Mouse (Mus musculus) CD4-positive helper T cell, adult 2 months (primary cell): ENCODE measurements around the gene B230118H07Rik.

Experiments
- DNase-seq: peaks from one replicate; pipeline ENCODE4 v3.0.0-alpha.2; 2012; ENCODE audit warnings: low read depth, missing footprints, low spot score

The B230118H07Rik gene

DNA sequence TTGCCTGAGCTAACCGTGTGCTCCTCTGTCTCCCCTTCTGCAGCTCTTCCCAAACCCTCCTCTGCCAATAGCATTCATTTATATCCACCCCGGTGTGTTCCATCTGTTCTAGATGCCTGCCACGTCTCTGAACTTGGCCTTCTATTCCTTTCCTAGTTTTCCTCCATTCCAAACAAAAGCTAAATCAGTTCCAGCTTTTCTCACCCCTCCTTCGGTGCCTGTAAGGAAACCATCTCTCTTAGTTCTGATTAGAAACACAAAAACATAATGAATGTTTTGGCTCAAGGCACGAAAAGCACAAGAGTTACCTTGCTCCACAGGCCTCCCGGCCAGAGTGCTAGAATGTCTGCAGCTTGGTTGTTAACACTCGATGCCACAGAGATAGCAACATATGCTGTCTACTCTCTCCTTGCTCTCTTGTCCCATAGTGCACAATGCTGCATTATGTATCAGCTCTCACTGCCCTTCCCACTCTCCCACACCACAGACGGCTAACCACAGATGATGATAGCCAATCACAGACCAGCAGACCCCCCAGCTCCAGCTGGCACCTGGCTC, at the start of gene B230118H07Rik, which contains the start of gene Rag1:
B230118H07Rik (minus strand) TSS at position 419 of the 558 bp plus-strand sequence.
Rag1 (minus strand) TSS at position 388 of the 558 bp plus-strand sequence.
- DNase-seq: no peak

- no peak for DNase-seq
Measured at GRCm38 (mm10) chr2:101695584-101695983, 46.3 kb upstream of the B230118H07Rik start.

DNA sequence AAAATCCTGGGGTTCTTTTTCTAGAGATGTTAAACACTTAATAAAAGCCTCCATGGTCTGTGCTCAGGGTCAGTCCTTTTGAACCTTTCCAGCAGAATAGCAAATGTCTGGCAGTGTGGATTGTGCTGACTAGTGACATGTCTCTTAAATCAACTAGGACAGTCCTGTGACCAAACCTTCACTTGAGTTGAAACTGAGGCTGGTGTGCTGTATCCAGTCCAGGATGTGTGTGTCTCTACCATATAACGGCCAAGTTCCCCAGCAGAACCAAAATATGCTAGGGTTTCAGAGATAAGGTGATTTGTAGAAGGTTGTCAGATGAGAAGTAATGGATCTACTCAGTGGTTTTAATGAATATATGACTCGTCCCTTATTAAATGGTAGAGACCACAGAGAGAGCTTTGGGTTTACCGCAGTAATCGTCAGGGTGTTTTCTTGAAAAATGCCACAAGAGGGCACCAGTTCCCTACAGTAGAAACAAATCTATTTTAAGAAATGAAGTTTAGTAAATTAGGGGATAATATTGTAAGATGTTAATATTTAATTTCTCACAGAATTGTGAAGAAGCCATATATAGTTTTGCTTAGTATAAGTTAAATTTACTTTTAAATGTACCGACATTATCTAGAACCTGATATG, 44.4 kb upstream of the B230118H07Rik start:
- peak; percentile 29 for DNase-seq

DNA sequence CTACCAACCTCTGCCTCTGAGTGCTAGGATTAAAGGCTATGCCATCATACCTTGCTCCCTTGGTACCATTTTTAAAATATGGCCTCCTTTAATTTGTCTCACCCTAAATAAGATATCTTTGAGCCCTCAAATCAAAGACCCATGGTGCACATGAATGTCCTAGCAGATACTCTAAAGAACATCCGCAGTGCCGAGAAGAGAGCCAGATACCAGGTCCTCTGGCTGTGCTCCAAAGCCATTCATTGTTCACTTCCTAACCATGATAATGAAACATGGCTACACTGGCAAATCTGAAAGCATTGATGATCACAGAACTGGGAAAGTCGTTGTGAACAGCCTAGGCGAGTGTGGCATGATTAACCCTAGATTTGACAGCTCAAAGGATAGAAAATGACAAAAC, 43.7 kb upstream of the B230118H07Rik start:
- no peak for DNase-seq

DNA sequence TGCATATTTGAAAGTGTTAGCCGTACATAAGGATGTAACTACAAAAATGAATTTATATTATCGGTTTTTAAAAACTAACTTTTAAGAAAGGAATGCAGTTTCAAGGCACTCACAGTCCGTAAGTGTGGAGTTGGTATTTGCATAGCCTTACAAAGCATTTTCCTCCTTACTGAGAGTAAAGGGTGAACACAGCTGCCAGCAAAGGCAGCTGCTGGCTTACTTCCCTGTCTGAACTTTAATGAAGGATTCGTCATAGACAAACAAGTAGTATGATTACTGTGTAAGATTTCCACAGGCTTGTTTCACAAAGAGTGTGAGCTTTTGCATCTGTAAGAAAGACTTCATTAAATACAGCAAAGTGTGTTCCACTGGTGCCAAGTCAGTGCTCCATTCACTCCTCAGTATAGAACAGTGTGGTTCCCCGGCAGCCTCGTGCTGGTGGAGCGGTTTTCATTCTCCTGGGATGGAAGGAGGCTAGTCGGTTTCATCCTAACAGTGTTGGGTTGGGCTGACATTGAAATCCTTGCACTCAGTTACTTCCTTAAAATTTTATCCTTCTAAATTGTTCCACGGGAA, 41.0 kb upstream of the B230118H07Rik start:
- no peak for DNase-seq

- DNase-seq: no peak
Measured at GRCm38 (mm10) chr2:101688011-101688410, 38.7 kb upstream of the B230118H07Rik start.

GRCm38 (mm10) chr2:101684421-101684820, 35.1 kb upstream of the B230118H07Rik start:
- no peak for DNase-seq

DNA sequence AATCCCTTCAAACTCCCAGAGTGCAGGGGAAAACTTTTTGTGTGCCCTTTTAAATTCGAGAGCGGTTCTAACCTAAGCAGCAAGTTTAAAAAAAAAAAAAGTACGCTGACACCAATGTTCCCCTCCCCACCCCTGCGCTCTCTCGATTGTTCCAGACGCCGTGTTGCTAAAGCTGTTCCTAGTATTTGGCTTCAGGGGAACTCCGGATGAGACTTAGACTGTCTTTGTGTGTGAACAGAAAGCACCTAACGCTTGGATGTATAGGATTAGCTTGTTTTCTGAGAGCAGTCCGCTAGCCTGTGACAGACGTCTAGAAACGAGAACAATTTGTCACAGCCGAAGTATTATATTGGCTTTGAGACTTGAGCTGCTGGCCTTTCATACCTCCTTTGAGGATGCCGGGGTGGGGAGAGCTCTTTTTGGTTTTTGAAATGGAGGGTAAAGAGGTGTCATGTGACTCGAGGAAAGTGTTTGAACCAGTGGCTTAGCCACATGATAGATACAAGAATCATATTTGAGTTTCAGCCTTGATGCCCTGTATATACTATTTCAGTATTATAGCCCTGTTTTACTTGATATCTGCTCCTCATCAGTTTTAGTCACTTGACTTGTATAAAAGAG, 29.9 kb upstream of the B230118H07Rik start:
- DNase-seq: peak; percentile 54

- peak; percentile 87 for DNase-seq
Measured at GRCm38 (mm10) chr2:101678236-101679021, 29.1 kb upstream of the B230118H07Rik start, which contains the start of gene Traf6. Gene Traf6, plus strand, starts transcription at chr2:101678429.

GRCm38 (mm10) chr2:101673547-101673946, 24.2 kb upstream of the B230118H07Rik start:
- no peak for DNase-seq

DNA sequence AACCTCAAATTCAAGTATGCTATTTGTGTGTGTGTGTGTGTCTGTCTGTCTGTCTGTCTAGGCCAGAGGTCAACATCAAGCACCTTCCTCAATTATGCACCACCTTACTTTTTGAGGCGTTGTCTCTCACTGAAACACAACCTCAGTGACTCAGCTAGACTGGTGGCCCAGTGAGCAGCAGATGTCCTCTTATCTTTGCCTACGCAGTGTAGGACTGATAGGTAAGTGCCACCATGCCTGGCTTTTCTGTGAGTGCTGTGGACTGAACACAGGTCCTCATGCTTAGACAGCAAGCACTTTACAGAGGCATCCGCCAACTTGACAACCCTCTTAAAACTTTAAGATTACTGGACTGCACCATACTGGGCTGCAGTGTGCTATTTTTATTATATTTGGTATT, 19.4 kb upstream of the B230118H07Rik start:
- no peak for DNase-seq

DNA sequence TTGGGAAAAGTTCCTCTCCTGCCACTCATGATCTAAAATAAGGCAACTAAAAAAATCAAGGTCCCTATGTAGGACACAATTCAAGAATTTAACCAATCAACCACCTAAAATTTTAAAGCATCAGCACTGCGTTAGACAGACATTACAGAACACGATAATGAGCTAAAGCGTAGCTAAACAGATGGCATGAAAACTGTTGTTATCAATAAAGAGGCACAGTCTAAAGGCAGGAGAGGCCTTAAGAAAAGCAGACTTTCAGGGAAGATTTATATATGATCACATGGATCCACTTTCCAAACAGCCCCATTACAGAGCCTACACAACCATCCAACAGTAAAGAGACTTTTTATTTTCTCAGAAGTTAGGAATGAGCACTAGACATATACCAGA, 16.4 kb upstream of the B230118H07Rik start:
- no peak for DNase-seq

DNA sequence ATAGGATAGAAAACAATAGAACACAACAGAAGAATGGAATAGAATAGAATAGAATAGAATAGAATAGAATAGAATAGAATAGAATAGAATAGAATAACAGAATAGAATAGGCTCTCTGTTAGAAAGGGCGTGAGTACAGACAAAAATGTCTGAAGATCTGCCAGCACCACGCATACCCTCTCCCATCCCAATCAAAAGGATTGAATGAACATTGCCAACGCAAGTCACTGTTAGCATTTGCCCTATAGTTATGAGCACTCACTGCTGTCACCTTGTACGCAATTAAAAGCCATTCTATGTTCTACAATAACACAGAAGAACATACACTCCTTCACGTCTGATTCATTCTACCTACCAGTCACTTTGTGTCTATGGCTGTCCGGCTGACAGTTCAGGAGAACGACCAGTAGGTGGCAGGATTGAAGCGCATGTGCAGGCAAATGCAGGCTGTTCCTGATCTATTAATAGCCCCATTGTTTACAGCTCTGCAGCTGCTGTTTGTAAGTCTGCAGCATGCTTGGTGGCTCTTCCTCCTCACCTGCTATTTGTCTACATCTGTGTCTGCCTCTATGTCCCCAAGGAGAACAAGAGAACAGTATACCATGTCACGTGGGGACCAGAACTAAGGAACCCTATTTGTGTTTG, 15.8 kb upstream of the B230118H07Rik start:
- peak; percentile 58 for DNase-seq

DNA sequence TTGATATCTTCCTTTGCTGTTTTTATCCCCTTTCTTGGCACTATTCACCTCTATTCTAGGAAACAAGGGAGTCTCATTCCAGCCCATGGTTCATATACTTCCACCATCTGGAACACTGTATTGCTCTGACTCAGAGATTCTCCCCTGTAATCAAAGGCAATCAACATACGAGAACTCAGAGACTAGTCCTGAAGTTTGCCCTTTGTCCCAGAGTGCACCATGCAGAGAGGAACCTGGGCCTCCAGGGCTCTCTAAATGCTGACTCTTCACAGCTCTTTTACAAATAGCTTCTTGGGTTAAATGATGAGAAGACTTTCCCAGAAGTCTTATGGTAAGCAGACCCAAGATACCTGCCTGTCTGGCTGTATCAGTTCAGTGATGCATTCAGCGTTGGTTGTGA, 11.2 kb upstream of the B230118H07Rik start:
- no peak for DNase-seq

GRCm38 (mm10) chr2:101652921-101653597, 3.7 kb upstream of the B230118H07Rik start:
- DNase-seq: peak; percentile 53

GRCm38 (mm10) chr2:101652204-101652920, 3.0 kb upstream of the B230118H07Rik start:
- DNase-seq: no peak

DNA sequence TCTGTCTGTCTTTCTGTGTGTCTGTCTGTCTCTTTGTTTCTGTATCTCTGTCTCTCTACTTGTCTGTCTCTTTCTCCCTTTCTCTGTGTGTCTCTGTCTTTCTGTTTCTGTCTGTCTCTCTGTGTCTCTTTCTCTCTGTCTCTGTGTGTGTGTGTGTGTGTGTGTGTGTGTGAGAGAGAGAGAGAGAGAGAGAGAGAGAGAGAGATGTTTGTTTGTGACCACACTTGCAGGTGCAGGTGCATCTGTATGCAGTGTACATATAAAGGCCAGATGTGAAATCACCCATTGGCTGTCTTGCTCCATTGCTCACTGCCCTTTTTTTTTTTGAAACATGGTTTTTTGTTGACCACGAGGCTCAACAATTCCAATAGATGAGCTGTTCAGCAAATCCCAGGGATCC, 1.1 kb upstream of the B230118H07Rik start:
- DNase-seq: no peak

DNA sequence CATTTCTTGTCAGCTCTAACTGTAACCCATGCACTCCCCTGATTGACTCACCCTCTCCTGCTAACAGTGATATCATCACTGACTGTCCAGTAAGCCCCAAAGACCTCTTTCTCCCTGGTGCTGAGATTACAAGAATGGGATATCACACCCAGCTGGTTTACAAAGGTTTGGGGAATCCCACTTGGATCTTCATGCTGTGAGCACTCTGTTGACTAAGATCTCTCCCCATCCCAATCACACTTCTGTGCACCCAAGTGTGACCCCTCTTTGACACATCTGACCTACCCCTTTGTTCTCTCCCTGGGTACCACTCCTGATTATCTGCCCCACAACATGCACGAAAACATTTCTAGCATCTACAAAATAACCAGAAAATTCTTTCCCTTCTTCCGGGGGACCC, 971 bp downstream of the B230118H07Rik start:
- no peak for DNase-seq

DNA sequence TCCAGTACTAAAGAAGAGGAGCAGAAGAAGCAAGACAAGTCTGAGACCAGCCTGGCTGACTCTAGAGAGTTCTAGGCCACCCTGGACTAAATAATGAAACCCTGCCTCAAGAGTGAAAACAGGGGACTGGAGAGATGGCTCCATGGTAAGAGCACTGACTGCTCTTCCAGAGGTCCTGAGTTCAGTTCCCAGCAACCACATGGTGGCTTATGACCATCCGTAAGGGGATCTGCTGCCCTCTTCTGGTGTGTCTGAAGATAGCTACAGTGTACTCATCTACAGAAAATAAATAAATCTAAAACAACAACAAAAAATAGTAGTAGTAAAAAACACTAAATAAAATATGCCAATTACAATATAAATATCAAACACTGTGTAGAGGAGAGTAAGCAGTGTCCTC, 3.5 kb downstream of the B230118H07Rik start:
- no peak for DNase-seq

DNA sequence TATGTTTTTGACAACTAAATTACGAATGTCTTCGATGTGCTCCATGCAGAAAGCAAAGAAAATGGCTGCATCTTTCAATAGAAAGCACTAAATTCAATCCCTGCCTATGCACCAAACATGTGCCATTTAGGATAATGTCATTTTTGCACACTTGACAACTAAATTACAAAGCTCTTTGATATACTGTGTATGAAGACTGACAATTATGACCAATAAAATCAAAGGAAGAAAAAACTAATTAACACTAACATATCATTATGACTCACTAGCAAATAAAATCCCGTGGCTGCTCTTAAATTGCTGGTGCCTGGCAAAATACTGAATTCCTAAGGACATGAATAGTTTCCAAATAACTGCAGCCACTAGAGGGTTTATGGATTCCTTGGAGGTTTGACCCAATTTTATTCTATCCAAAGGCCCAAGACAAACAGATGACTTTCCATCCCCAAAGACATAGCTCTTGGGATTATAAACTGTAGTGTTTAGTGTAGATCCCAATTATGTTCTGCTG, 9.4 kb downstream of the B230118H07Rik start:
- DNase-seq: no peak
